Mouse (Mus musculus) lung, adult 2 months (tissue): ENCODE results near the gene Cadm1.

ENCODE experiments used
- CTCF ChIP-seq: fragments of 200-500 bp; IDR thresholded peaks from 2 replicates; pipeline ENCODE4 v1.5.1; 2011; ENCODE audit warnings: mild to moderate bottlenecking, low read length, control low read depth; ENCODE audit not compliant: insufficient read depth
- POLR2A ChIP-seq: fragments of 200-500 bp; IDR thresholded peaks from 2 replicates; pipeline ENCODE4 v1.6.1; 2011; ENCODE audit warnings: low read depth, mild to moderate bottlenecking, control low read depth, low read length, borderline replicate concordance; ENCODE audit errors: extremely low read depth

- no peak for TF ChIP-seq POLR2A
- no peak for TF ChIP-seq CTCF
These were observed 24.0 kb upstream of the Cadm1 start for GRCm38 (mm10) chr9:47505956-47506355.
